Mouse (Mus musculus): Measurements from ENCODE around the gene Gm8251. TPM values are rescaled to one million over a fixed set of nuclear protein-coding genes. Genes with fewer than 3 reads are reported as not detected.
A peak's percentile ranks its signal among the peaks of the same experiment; 100 is the strongest.

Gm8251 gene
- 0.13 and 0.18 TPM in 2 replicates for polyA plus RNA-seq (2012; rRNA removed)

DNA sequence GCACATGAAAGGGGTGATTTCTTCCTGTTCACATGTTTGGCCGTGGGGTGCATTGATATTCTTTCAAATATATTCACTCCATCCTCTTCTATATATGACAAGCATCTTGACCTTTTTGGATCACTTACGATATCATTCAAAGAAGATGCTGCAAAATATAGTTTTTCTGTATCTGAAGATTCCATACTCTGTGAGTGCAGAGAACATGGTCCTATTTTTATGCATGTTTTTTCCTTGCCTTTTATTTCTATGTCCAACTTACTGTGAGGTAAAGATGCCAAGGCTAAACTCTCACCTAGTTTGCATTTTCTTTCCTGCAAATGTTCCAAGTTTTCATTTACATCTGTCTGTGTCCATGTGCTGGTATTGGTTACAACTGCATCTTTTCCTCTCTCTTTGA, at the start of gene Gm8251:
TSS of gene Gm8251 (minus strand) at position 101 of the 400 bp plus-strand sequence.
- DNase-seq: no peak
- no peaks in the 10 kb centered on the region for H3K36me3 ChIP-seq (ENCODE audit: control insufficient read depth, insufficient read depth, low read length)
- TF ChIP-seq CTCF (IDR thresholded peaks at IDR 0.05; ENCODE audit: borderline replicate concordance, control insufficient read depth, extremely low read depth, insufficient read depth, low read length, poor library complexity) (no peak), POLR2A (IDR thresholded peaks at IDR 0.05; ENCODE audit: control insufficient read depth, extremely low read depth, insufficient read depth, low read length, poor library complexity) (no peak)
- no peak within 1 kb of the TSS for H3K4me3 ChIP-seq (ENCODE audit: control insufficient read depth, insufficient read depth, low read length)
- no peak within 1 kb of the TSS for H3K27ac ChIP-seq (ENCODE audit: control insufficient read depth, insufficient read depth, low read length)
- 81% methylated on average over 2 of the region's 2 CpGs for WGBS
- H3K27me3 ChIP-seq (ENCODE audit: control insufficient read depth, insufficient read depth, low read length): no peaks in the 10 kb centered on the region
- H3K4me1 ChIP-seq (replicated peaks; ENCODE audit: control insufficient read depth, insufficient read depth, low read length): no peaks in the 10 kb centered on the region

DNA sequence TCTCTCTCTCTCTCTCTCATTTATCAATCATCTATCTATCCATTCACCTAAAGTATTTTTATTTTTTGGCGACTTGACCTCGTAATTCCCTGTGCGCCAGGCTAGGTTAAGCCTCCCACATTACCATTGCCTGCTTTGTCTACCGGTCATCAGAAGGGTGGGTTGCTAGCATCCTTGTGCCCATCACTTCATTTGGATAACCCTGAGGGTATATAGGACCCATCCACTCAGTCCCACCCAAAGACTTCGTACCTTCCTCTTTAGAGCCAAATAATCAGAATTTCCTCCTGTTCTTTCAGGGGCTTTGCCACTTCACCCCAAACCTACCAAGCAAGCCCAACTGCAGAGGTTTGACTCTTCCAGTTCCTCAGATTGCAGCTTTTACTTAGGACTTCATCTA, 41.2 kb upstream of the Gm8251 start:
- no peak for DNase-seq
- H3K36me3 ChIP-seq (ENCODE audit: control insufficient read depth, insufficient read depth, low read length): no peaks in the 10 kb centered on the region
- TF ChIP-seq CTCF (IDR thresholded peaks at IDR 0.05; ENCODE audit: borderline replicate concordance, control insufficient read depth, extremely low read depth, insufficient read depth, low read length, poor library complexity): no peak
- TF ChIP-seq POLR2A (IDR thresholded peaks at IDR 0.05; ENCODE audit: control insufficient read depth, extremely low read depth, insufficient read depth, low read length, poor library complexity): no peak
- WGBS: 33% methylated on average over 5 of the region's 5 CpGs
- H3K27me3 ChIP-seq (ENCODE audit: control insufficient read depth, insufficient read depth, low read length): no peaks in the 10 kb centered on the region
- no peak overlapping the region for H3K27ac ChIP-seq (ENCODE audit: control insufficient read depth, insufficient read depth, low read length)
- no peak overlapping the region for H3K4me3 ChIP-seq (ENCODE audit: control insufficient read depth, insufficient read depth, low read length)
- H3K4me1 ChIP-seq (replicated peaks; ENCODE audit: control insufficient read depth, insufficient read depth, low read length): peaks cover 3% of the 10 kb centered on the region

DNA sequence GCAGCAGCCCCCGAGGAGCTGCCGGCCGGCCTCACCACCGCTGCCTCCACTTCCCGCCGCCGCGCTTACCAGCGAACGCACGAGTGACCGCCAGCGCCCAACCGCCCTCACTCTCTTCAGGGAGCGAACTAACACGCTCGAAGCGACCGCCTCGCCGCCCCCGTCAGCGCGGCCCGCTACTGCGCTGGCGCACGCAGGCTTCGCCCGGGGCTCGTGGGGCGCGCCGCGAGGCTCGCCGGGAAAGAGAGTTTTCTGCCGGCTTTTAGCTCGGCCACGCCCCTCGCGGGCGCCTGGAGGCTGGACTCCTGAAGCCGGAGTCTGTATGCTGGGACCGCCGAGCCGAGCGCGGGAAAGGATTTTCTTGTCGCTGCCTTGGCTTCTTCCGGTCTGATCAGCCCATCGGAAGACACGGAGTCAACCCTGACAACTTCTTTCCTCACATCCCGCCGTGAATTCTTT, 40.6 kb upstream of the Gm8251 start, which contains the start of gene Tex30:
TSS of gene Tex30 (minus strand) at position 183 of the 459 bp plus-strand sequence.
- no peak for TF ChIP-seq CTCF (IDR thresholded peaks at IDR 0.05; ENCODE audit: borderline replicate concordance, control insufficient read depth, extremely low read depth, insufficient read depth, low read length, poor library complexity)
- TF ChIP-seq POLR2A (IDR thresholded peaks at IDR 0.05; ENCODE audit: control insufficient read depth, extremely low read depth, insufficient read depth, low read length, poor library complexity): peak; percentile 87
- Histone ChIP-seq H3K36me3 (ENCODE audit: control insufficient read depth, insufficient read depth, low read length) (no peaks in the 10 kb centered on the region), H3K4me3 (ENCODE audit: control insufficient read depth, insufficient read depth, low read length) (peak within 1 kb of the TSS; percentile 74), H3K4me1 (replicated peaks; ENCODE audit: control insufficient read depth, insufficient read depth, low read length) (peaks cover 3% of the 10 kb centered on the region), H3K27ac (ENCODE audit: control insufficient read depth, insufficient read depth, low read length) (peak within 1 kb of the TSS; percentile 64), H3K27me3 (ENCODE audit: control insufficient read depth, insufficient read depth, low read length) (no peaks in the 10 kb centered on the region)
- DNase-seq: peak; percentile 93
- under 1% methylated on average over 55 of the region's 55 CpGs for WGBS

DNA sequence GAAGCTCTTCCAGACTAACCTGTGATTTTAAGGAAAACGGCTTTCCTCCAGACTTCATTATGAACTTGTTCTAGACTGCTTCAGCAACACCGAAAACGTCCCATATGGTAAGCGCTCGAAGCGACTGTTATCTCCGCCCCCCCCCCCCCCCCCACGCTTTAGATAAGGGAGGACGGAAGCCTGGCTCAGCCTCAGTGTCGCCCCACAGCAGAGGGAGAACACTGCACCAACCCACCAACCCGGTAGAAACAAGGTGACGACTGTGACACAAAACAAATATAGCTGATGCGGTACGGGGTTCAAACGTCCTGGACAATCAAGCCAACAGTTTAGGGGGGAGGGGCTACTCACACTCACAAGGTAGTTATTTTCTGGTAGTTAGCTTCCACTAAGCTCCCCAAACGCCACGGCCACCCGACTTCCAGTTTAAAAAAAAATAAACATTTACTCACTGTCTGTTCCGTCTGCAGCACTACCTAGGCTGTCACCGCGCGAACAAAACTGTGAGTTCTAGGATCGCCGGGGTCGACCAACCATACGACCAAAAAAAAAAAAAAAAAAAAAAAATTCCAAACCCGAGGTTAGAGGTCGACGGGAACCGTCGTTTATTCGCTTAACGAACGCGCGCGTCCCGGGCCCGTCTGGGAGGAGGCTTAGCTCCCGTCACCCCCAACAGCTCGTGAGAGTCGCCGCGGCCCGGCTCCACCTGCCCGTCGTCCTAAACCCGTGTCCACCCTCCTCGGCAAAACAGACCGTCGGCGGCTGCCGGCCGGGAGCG, 39.9 kb upstream of the Gm8251 start:
- Histone ChIP-seq H3K36me3 (ENCODE audit: control insufficient read depth, insufficient read depth, low read length) (no peaks in the 10 kb centered on the region; the same call in 1 of the 2 replicates), H3K27me3 (ENCODE audit: control insufficient read depth, insufficient read depth, low read length) (no peaks in the 10 kb centered on the region), H3K27ac (ENCODE audit: control insufficient read depth, insufficient read depth, low read length) (peak overlapping the region; percentile 64), H3K4me1 (replicated peaks; ENCODE audit: control insufficient read depth, insufficient read depth, low read length) (peaks cover 3% of the 10 kb centered on the region), H3K4me3 (ENCODE audit: control insufficient read depth, insufficient read depth, low read length) (peak overlapping the region; percentile 74)
- TF ChIP-seq CTCF (IDR thresholded peaks at IDR 0.05; ENCODE audit: borderline replicate concordance, control insufficient read depth, extremely low read depth, insufficient read depth, low read length, poor library complexity) (no peak), POLR2A (IDR thresholded peaks at IDR 0.05; ENCODE audit: control insufficient read depth, extremely low read depth, insufficient read depth, low read length, poor library complexity) (peak; percentile 47; the same call in 1 of the 2 replicates)
- peak; percentile 54 for DNase-seq
- under 1% methylated on average over 55 of the region's 55 CpGs for WGBS

DNA sequence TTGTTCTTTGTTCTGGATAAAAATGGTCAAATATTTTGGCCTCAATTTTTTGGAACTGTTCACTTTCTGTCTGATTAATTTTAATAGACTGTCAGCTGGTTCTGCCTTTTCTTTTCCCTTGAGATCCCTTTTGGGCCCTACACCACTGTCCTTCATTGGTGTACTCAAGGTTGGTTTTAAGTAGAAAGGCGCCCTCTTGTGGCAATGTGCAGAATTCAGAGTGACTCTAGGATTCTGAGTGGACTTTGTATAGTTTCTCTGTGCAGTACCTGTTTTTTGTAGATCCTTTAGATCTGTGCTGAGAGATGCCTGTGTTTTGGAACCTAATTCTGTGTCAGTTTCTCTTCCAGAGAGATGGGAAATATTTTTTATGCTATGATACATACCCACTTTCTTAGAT, 2.9 kb upstream of the Gm8251 start:
- 0% methylated on average over 1 of the region's 1 CpGs for WGBS
- DNase-seq: peak; percentile 59
- H3K36me3 ChIP-seq (ENCODE audit: control insufficient read depth, insufficient read depth, low read length): no peaks in the 10 kb centered on the region
- H3K4me3 ChIP-seq (ENCODE audit: control insufficient read depth, insufficient read depth, low read length): no peak overlapping the region
- TF ChIP-seq CTCF (IDR thresholded peaks at IDR 0.05; ENCODE audit: borderline replicate concordance, control insufficient read depth, extremely low read depth, insufficient read depth, low read length, poor library complexity) (no peak), POLR2A (IDR thresholded peaks at IDR 0.05; ENCODE audit: control insufficient read depth, extremely low read depth, insufficient read depth, low read length, poor library complexity) (no peak)
- H3K27ac ChIP-seq (ENCODE audit: control insufficient read depth, insufficient read depth, low read length): no peak overlapping the region
- H3K27me3 ChIP-seq (ENCODE audit: control insufficient read depth, insufficient read depth, low read length): no peaks in the 10 kb centered on the region
- no peaks in the 10 kb centered on the region for H3K4me1 ChIP-seq (replicated peaks; ENCODE audit: control insufficient read depth, insufficient read depth, low read length)

DNA sequence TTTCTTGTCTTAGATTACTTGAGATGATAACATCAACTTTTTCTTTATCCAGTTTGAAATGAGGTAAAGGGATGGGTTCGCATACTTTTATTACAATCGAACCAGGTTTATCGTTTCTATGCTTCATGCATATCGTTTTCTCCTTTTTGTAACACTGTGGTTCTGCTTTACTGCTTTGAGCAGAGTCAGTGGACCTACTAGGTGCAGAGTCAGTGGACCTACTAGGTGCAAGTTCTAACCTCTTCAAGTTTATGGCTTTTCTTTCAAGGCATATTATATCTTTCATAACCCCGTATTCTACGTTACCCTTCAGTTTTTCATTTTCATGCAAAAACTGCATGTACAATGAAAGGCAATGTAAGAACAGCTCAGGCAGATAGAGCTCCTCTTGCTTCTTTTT, 1.7 kb upstream of the Gm8251 start:
- no peak overlapping the region for H3K4me3 ChIP-seq (ENCODE audit: control insufficient read depth, insufficient read depth, low read length)
- TF ChIP-seq POLR2A (IDR thresholded peaks at IDR 0.05; ENCODE audit: control insufficient read depth, extremely low read depth, insufficient read depth, low read length, poor library complexity): no peak
- TF ChIP-seq CTCF (IDR thresholded peaks at IDR 0.05; ENCODE audit: borderline replicate concordance, control insufficient read depth, extremely low read depth, insufficient read depth, low read length, poor library complexity): no peak
- DNase-seq: no peak

More for the DNA sequence above, 1.7 kb upstream of the Gm8251 start:
- no peaks in the 10 kb centered on the region for H3K36me3 ChIP-seq (ENCODE audit: control insufficient read depth, insufficient read depth, low read length)
- 99% methylated on average over 6 of the region's 6 CpGs for whole genome bisulfite sequencing
- H3K27ac ChIP-seq (ENCODE audit: control insufficient read depth, insufficient read depth, low read length): no peak overlapping the region
- no peaks in the 10 kb centered on the region for H3K27me3 ChIP-seq (ENCODE audit: control insufficient read depth, insufficient read depth, low read length)
- no peaks in the 10 kb centered on the region for H3K4me1 ChIP-seq (replicated peaks; ENCODE audit: control insufficient read depth, insufficient read depth, low read length)
